Mouse (Mus musculus) gonadal fat pad, adult 2 months (tissue): ENCODE data around the gene Prim1. TPM values are rescaled to one million over a fixed set of nuclear protein-coding genes. Genes with fewer than 3 reads are reported as not detected.
"Not testable (repeated sequence)": the region's sequence is repeated elsewhere in the genome, so short reads cannot be mapped to it uniquely, and the experiment has no call there.

Experiments
- DNase-seq: peaks from one replicate; pipeline ENCODE4 v3.0.0-alpha.2; 2012; ENCODE audit warnings: low read depth
- polyA plus RNA-seq: library from polyadenylated mRNA; depleted of rRNA; stranded (reverse); fragments of >200 nt; gene quantifications from 2 replicates; pipeline ENCODE4 v1.2.3, GENCODE M21; 2012

Prim1 gene
- polyA plus RNA-seq, 1 experiment: 3.0 TPM

DNA sequence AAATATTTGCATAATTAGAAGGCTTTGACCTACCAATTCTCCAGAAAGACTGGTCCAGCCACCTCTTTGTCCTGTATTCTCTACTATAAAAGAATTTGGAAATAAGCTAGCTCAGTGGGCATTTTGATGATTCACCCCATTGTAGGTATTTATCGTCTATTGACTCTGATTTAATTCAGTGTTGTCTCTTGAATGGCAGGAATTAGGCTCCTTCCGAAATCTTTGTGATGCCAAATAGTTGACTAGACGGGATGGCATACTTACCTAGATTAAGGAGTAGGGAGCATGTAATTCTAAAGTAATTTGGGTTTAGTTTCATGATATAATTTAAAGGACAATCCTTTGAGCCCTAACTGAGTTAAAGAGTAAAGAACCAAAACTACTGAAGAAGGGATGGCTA, 23.0 kb downstream of the Prim1 start:
- DNase-seq: no peak

DNA sequence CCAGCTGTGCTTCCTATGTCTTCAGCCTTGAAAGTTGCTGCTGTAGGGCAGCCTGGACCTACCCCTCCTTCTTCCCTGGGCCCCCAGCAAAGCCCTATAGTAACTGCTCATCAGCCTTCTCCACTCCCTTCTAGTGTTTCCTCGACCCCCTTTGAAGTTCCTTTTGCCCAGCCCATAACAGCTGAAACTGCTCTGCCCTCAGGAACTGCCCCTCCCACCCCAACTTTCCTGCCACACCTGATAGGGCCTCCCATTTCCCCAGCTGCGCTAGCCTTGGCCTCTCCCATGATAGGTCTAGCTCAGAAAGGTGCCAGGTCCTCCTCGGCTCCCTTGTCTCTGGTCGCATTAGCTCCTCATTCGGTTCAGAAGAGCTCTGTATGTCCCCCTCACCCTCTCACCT, 24.2 kb downstream of the Prim1 start:
- DNase-seq: no peak

DNA sequence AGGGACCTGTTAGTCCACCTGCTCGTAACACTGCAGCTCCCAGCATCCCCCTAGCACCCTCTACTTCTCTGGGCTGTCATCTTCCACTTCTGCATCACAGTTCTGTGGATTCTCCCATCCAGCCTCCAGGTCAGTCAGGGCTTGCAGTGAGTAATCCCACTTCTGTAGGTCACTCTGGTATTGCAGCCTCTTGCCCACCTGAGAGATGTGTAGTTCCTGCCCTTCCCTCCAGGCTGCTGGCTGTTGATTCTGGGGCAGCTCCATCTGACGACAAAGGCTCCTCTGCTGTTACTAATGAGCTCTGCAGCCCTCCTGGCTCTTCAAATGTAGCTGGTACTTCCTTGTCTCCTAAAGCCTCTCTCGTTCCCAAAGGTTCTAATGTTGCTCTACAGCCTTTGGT, 24.9 kb downstream of the Prim1 start:
- DNase-seq: no peak

DNA sequence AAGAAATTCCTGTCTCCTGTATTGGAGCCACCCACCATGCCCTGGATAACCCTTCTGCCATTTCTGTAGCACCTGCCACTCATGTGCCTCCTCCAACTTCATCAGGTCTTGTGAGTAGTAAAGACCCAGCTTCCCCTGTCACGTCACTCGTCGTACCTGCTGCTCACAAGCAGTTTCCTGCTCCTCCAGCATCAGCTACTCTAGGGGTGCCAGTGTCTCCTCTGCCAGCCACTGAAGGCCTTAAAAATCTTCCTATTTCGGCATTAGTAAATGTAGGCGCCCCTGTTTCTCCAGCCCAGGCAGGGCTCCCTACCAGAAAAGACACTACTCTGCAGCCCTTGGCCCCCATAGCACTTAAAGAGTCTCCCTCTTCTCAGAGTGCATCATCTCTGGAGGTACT, 25.3 kb downstream of the Prim1 start:
- no peak for DNase-seq

DNA sequence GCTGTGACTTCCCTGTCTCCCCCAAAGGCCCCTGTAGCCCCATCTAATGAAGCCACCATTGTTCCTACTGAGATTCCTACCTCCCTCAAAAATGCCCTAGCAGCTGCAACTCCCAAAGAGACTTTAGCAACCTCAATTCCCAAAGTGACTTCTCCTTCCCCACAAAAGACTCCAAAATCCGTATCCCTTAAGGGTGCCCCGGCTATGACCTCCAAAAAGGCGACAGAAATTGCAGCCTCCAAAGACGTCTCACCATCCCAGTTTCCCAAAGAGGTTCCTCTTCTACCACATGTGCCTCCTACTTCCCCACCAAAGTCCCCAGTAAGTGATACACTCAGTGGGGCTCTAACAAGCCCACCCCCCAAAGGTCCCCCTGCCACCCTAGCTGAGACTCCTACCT, 26.7 kb downstream of the Prim1 start:
- DNase-seq: no peak

DNA sequence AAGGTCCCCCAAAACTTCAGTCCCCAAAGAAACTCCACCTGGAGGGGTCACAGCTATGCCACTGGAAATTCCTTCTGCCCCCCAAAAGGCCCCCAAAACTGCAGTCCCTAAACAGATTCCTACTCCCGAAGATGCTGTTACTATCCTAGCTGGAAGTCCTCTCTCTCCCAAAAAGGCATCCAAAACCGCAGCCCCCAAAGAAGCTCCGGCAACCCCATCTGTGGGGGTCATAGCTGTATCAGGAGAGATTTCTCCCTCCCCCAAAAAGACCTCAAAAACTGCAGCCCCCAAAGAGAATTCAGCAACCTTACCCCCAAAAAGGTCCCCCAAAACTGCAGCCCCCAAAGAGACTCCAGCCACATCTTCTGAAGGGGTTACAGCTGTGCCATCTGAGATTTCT, 27.5 kb downstream of the Prim1 start:
- DNase-seq: no peak

DNA sequence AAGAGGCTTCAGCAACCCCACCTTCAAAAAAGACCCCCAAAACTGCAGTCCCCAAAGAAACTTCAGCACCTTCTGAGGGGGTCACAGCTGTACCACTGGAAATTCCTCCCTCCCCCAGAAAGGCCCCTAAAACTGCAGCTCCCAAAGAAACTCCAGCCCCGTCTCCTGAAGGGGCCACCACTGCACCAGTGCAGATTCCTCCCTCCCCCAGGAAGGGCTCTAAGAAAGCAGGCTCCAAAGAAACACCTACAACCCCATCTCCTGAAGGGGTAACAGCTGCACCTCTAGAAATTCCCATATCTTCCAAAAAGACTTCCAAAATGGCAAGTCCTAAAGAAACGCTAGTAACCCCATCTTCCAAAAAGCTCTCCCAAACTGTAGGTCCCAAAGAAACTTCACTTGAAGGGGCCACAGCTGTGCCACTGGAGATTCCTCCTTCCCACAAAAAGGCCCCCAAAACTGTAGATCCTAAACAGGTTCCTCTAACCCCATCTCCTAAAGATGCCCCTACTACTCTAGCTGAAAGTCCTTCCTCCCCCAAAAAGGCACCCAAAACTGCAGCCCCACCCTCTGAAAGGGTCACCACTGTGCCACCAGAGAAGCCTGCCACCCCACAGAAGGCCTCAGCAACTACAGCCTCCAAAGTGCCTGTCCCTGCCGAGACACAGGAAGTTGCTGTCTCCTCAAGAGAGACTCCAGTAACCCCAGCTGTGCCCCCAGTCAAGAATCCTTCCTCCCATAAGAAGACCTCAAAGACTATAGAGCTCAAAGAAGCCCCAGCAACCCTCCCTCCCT, 28.3 kb downstream of the Prim1 start:
- DNase-seq: no peak

DNA sequence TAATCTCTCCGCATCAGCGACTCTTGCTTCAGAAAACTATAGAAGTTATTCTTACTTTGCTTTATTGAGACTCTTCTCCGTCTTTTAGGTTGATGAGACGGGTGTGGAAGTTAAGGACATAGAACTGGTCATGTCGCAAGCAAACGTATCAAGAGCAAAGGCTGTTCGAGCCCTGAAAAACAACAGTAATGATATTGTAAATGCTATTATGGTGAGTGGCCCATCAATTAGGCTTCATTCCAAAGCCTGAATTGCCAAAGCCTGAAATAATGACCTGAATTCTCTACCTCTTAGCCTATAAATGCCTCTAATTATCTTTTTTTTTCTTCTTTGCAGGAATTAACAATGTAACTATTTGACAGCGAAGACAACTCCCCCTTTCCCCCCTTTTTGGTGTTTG, 33.2 kb downstream of the Prim1 start:
- DNase-seq: no peak

DNA sequence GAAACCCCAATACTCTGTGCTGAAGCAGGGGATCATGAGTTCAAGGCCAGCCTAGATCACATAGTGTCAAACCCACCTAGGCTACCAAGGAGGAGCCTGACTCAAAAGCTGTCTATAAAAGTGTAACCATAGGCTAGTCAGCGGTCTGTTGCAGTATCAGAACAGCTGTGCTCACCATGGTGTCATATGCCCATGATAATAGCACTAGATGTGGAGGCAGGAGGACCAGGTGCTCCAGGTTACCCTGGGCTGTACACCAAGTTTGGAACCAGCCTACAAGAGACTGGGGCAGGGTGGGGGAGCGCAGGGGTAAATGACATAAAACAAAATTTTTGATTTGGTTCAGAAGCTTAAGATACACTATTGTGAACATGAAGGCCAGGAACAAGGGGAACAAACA, 34.8 kb downstream of the Prim1 start:
- no peak for DNase-seq

DNA sequence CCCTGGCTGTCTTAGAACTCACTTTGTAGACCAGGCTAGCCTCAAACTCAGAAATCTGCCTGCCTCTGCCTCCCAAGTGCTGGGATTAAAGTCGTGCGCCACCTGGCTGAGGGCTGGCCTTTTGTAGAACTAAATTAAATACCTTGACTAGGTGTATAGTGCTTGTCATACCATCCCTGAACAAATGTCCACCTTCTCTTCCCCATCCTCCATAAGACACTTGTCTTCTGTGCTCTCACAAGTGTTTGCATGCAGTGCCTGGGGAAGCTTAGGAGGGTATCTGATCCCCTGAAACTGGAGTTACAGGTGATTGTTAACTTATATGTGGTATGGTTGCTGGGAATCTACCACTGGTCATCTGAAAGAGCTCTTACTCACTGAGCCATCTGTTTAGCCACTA, 35.4 kb downstream of the Prim1 start:
- DNase-seq: no peak

DNA sequence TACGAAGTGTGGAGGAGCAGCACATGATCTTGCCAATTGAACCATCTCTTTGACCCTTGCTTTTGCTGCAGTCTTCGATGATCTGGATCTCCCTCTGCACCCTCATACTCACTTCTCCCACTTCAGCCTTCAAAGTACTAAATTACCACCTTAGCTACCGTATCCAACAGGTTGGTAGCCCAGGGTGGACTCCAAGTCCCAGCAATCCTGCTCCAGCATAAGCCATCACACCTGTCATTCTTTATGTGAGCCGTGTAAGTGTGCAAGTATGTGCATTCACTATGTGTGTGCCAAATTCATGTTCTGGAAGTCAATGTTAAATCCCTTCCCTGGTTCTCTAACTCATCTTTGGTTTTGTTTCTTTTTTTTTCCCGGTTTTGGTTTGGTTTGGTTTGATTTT, 36.6 kb downstream of the Prim1 start:
- DNase-seq: no peak

DNA sequence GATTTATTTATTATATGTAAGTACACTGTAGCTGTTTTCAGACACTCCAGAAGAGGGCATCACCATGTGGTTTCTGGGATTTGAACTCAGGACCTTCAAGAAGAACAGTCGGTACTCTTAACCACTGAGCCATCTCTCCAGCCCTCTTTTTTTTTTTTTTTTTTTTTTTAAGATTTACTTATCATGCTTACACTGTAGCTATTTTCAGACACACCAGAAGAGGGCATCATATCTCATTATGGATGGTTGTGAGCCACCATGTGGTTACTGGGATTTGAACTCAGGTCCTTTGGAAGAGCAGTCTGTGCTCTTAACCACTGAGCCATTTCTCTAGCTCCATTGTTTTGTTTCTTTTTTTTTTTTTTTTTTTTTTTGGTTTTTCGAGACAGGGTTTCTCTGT, 37.2 kb downstream of the Prim1 start:
- DNase-seq: not testable (repeated sequence)

DNA sequence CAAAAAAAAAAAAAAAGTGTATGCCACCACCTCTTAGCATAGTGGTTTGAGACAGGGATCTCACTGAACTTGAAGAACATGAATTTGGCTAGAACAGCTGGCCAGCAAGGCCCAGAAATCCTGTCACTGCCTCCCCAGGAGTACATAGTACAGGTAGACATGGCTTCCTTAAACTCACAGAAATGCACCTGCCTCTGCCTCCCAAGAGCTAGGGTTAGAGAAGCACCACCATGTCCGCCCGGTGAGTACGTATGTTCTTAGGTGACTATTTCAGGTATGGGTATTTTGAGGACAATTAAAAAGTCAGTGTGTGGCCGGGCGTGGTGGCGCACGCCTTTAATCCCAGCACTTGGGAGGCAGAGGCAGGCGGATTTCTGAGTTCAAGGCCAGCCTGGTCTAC, 38.0 kb downstream of the Prim1 start:
- DNase-seq: no peak

DNA sequence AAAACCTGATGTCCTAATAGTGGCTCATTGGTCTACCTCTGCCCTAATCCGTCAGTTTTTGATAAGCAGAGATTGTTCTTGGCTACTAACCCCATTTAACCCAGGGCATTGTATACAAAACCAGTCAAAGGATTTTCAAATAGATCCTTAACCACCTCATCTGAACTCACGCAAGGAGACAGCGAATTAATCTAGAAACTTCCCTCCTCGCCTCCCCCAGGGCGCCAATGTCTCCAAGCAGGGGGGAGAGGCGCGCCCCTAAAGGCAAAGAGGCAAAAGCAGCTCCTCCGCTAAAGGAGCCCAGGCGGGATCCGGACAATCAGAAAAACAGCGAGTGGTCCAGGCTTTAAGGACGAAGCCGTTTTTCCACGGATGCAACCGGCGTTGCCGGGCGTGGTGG, 43.2 kb downstream of the Prim1 start:
- no peak for DNase-seq

DNA sequence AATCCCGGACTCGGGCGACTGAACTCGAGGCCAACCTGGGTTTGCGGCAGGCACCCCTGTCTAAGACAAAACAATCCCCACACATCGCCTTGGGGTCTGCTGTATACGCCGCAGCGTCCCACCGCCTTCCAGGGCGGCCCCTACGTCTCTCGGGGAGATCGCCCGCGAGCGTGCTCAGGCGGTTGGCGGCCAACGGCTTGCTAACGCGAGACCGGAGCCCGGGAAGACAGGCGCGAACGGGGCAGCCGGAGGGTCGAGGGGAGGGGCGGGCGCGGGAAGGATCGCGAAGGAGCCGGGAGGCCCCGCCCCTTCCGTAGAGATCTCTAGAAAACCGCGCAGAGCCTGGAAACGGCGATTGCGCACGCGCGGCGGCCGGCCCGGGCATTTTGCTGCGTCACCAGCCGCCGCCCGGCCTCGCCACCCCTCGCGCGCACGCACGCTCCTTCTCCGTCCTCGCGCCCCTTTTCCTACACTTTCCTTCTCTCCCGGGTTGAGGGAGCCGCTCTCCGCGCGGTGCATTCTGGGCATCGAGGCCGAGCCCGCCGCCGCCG, 43.7 kb downstream of the Prim1 start, which contains the start of gene Ptges3:
Gene Ptges3, plus strand, starts transcription at position 354 of the 551 bp plus-strand sequence.
- DNase-seq: no peak

DNA sequence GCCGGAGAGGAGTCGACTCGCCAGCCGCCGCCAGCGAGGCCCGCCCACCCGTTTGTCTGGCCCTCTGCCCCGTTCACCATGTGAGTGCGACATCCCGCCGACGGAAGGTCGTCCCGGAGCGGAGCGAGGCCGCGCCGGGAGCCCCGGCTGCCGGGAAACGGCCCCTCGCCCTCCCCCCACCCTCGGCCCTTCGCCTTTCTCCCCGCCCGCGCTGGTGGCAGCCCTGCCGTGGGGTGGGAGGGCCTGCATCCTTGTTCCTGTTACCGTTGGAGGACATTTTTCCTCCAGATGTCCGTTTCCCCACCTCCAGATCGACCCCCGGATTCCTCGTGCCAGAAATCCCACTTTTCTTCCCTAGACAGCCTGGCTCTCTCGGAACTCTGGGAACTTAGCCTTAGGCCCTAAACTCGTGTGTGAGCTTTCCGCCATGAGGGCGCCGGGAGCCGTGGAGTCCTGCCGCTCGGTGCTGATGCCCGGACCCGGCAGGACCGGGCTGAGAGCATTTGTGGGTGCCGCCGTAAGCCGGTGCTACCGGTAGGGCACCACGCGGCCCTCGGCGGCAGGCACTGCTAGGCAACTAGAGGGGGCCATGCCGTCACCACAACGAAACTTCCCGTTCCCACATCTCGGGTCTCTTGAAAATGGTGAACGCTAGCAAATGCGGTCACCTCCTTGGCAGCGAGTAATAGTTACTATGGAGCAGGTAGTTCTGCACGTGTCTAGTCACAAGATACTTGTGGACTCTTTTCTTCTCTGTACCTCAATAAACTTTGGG, 44.4 kb downstream of the Prim1 start:
- no peak for DNase-seq

DNA sequence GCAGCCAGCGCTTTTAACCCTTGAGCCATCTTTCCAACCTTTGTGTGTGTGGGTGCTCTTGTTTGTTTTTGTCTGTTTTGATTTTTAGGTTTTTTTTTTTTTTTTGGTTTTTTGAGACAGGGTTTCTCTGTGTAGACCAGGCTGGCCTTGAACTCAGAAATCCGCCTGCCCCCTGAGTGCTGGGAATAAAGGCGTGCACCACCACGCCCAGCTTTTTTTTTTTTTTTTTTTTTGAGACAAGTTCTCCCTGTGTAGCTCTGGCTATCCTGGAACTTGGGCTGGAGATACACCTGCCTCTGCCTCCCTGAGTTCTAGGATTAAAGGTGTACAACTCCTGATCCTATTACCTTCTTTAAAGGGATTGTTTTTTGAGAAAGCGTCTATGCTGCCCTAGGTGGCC, 46.1 kb downstream of the Prim1 start:
- no peak for DNase-seq

DNA sequence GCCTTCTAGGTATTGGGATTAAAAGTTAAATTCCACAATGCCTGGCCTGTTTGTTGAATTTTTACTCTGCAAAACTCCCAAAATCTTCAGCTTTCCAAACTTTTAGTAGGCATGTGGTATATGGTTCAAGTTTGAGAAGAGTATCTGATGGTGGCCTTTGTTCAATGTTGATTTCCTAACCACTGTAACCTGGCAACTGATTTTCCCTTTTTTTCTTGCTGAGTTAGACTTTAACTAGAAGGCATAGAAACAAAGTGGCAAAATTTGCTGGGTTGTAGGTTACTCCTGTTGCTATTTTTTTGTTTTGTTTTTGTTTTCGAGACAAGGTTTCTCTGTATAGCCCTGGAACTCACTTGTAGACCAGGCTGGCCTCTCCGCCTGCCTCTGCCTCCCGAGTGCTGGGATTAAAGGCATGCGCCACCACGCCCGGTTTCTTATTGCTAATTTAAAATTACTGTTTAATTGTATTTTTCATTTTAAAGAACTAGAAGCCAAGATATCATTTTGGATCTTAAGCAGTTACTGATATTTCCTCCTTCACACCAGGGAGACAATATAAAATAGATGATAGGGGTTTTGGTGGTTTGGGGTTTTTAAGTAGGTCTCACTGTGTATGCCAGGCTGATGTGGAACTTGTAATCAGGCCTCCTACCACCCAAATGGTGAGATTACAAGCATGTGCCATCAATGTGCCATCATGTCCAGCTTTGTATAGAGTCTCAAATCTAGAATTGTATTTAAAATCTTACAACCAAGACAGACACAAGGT, 47.4 kb downstream of the Prim1 start:
- DNase-seq: no peak

DNA sequence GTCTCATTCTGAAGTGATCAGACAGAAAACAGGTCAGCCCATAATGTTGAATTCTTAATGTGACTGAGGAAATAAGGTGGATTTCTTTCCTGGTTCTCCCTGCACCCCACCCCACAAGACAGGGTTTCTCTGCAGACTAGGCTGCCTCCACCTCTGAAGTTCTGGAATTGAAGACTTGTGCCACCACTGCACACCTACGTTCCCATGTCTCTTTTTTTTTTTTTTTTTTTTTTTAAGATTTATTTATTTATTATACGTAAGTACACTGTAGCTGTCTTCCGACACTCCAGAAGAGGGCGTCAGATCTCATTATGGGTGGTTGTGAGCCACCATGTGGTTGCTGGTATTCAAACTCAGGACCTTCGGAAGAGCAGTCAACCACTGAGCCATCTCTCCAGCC, 51.1 kb downstream of the Prim1 start:
- DNase-seq: no peak

DNA sequence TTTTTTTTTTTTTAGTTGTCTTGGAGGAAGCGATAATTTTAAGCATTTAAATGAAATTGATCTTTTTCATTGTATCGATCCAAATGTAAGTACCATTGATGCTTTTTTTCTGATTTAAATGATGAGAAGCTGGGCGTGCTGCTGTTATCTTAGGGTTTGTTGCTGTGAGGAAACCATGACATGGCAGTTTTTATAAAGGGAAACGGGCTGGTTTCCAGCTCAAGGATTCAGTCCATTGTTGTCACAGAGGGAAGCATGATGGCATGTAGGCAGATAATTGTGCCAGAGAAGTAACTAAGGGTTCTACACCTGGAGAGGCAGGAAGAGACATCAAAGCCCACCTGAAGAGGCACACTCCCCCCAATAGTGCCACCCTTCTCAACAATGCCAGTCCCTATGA, 54.2 kb downstream of the Prim1 start:
- no peak for DNase-seq

DNA sequence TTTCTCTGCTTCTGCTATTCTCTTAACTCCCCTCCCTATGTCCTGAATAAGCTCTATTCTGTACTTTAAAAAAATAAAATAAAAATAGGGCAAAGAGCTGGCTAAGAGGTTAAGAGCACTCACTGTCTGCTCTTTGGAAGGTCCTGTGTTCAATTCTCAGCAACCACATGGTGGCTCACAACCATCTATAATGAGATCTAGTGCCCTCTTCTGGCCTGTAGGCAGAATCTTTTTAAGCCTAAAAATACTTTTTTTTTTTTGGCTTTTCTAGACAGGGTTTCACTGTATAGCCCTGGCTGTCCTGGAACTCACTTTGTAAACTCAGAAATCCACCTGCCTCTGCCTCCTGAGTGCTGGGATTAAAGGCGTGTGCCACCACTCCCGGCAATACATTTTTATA, 55.5 kb downstream of the Prim1 start:
- DNase-seq: not testable (repeated sequence)

DNA sequence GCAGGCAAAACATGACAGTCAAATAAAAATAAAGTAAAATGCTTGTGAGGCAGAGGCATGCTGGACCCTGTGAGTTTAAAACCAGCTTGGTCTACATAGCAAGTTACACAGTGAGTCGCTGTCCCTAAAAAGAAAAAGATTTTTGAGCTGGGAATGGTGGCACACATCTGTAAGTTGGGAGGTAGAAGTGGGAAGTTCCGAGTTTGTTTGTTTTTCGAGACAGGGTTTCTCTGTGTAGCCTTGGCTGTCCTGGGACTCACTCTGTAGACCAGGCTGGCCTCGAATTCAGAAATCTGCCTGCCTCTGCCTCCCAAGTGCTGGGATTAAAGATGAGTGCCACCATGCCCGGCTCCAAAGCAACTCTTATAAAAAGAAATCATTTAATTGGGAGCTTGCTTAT, 63.3 kb downstream of the Prim1 start:
- DNase-seq: not testable (repeated sequence)
